Mouse (Mus musculus): Measurements from ENCODE around the gene Herc1.

GRCm38 (mm10) chr9:66520299-66520698 is 170.0 kb downstream of the Herc1 start:
- TF ChIP-seq CTCF (IDR thresholded peaks at IDR 0.05) (no peak), EP300 (IDR thresholded peaks at IDR 0.05) (no peak)

Data from lung, postnatal 0 days (tissue).